Mouse (Mus musculus): Measurements from ENCODE around the gene Zfp72. TPM values are rescaled to one million over a fixed set of nuclear protein-coding genes. Genes with fewer than 3 reads are reported as not detected.

Gene Zfp72
- polyA plus RNA-seq, 1 experiment from 2014 or later: 2.3 TPM

DNA sequence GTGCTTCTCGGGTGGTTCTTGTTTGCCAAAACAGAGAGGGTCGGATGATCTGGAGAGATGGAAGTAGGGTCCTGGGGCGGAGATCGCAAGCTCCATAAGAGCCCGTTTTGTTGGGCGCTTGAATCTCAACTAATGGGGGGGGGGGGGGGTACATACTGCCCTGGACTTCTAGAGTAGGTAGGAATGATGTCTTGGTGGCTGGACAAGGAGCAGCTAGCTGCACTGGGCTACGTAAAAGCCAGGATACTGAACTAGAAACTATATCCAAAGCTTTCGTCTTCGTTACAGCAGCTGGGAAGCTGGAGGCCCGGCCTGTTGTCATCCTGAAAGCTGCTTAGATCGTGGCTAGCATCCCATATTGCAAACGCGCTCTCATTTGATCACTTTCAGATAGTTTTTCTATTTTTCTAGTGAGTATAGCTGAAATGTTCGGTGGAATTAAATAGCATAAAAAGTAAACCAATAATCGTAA, 40.2 kb downstream of the Zfp72 start:
- peak overlapping the region; percentile 78 for H3K4me3 ChIP-seq (ENCODE audit: low read depth, low read length)
- ATAC-seq (ENCODE audit: low FRiP score, low TSS enrichment) (peak; percentile 36; the same call in 1 of the 2 replicates), DNase-seq (ENCODE audit: low spot score) (no peak)
- H3K4me1 ChIP-seq (replicated peaks; ENCODE audit: control insufficient read depth, insufficient read depth): 0 out of 2 replicates have a peak, but pooled peaks cover 2% of the 10 kb centered on the region
- H3K27me3 ChIP-seq (ENCODE audit: control insufficient read depth, insufficient read depth, low read length): no peaks in the 10 kb centered on the region
- 0 out of 2 replicates have a peak, but pooled peaks cover 2% of the 10 kb centered on the region for H3K36me3 ChIP-seq (ENCODE audit: control insufficient read depth, insufficient read depth, low read length)
- peak overlapping the region; percentile 71 for H3K4me2 ChIP-seq (replicated peaks; ENCODE audit: low read depth)
- no peaks in the 10 kb centered on the region for H3K9me3 ChIP-seq (ENCODE audit: control insufficient read depth, low read length)
- peak overlapping the region; percentile 89 for H3K9ac ChIP-seq (ENCODE audit: low read length)
- H3K27ac ChIP-seq (replicated peaks): peak overlapping the region; percentile 91
- TF ChIP-seq EP300 (optimal IDR thresholded peaks at IDR 0.05): no peak
- no peak for TF ChIP-seq CTCF (IDR thresholded peaks at IDR 0.05; ENCODE audit: low read depth)
- WGBS: 1% methylated on average over 15 of the region's 15 CpGs

DNA sequence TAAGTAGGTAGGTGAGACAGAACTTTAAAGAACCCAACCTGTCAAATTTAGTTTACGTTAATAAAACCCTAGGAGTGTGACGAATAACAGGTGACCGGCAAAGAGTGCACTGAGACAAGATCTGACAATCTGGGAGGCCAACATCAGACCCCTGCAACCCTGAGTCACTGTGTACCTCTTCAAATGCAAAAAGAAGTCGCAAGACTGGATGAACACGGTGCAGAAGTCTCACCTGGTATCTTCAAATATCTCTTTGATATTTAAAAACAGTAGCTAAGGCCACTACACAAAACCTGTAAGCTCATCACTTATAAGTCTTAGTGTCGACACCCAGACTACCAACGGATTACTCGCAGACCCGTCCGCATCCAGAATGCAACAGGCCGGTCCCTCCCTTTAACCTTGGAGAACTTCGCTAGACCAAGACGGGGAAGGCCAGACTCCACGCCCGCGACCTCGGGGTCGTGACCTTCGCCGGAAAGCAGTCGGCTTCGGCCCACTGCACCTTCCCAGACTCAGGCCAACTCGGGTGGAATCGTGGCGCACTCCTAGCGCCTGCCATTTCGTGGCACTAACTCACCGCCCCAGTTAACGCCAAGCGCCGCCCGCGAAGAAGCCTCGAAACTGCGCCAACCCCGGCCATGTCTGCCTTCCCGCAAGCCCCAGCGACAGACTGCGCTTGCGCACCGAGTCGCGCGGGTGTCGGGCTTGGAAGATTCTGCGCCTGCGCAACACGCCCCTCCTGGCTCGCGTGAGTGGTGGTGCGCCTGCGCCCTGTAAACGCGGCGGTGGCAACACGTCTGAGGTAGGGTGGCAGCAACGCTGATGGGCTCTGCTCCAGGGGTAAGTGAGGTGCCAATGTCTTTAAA, 40.8 kb downstream of the Zfp72 start, which contains the start of the genes Sdha and Ccdc127:
Gene Sdha, minus strand, starts transcription at position 715 of the 869 bp plus-strand sequence.
Gene Ccdc127, plus strand, starts transcription at position 744 of the 869 bp plus-strand sequence.
- peak within 1 kb of the TSS; percentile 78 for H3K4me3 ChIP-seq (ENCODE audit: low read depth, low read length)
- peak within 1 kb of the TSS; percentile 91 for H3K27ac ChIP-seq (replicated peaks)
- WGBS: under 1% methylated on average over 57 of the region's 57 CpGs
- ATAC-seq (ENCODE audit: low FRiP score, low TSS enrichment): peak; percentile 97
- 0 out of 2 replicates have a peak, but pooled peaks cover 2% of the 10 kb centered on the region for H3K36me3 ChIP-seq (ENCODE audit: control insufficient read depth, insufficient read depth, low read length)
- no peaks in the 10 kb centered on the region for H3K9me3 ChIP-seq (ENCODE audit: control insufficient read depth, low read length)
- no peaks in the 10 kb centered on the region for H3K27me3 ChIP-seq (ENCODE audit: control insufficient read depth, insufficient read depth, low read length)
- peak; percentile 99 for DNase-seq (ENCODE audit: low spot score)
- peak within 1 kb of the TSS; percentile 71 for H3K4me2 ChIP-seq (replicated peaks; ENCODE audit: low read depth)
- peak; percentile 45 for TF ChIP-seq CTCF (IDR thresholded peaks at IDR 0.05; ENCODE audit: low read depth)
- no peak for TF ChIP-seq EP300 (optimal IDR thresholded peaks at IDR 0.05)
- 0 out of 2 replicates have a peak, but pooled peaks cover 2% of the 10 kb centered on the region for H3K4me1 ChIP-seq (replicated peaks; ENCODE audit: control insufficient read depth, insufficient read depth)
- peak within 1 kb of the TSS; percentile 89 for H3K9ac ChIP-seq (ENCODE audit: low read length)

DNA sequence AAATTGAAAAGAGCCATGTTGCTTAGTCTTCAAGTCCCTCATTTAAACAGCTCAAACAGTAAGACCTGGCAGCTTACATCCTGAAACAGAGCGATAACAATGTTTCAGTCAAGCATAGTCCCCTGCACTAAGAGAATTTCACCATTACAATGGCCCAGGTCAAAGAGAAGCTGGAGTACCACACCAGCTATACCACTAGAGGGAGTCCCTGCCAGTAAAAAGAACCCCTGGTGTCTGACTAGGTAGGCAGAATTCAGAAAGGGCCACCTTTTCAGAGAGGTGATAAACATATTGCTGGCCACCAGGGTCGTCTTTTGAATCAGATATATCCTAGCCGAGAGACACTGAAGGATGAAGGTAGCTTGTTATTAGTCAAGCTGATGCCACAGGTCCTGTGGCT, 49.6 kb downstream of the Zfp72 start:
- Histone ChIP-seq H3K27ac (replicated peaks) (no peak overlapping the region), H3K27me3 (ENCODE audit: control insufficient read depth, insufficient read depth, low read length) (no peaks in the 10 kb centered on the region), H3K4me1 (replicated peaks; ENCODE audit: control insufficient read depth, insufficient read depth) (no peaks in the 10 kb centered on the region), H3K4me3 (ENCODE audit: low read depth, low read length) (no peak overlapping the region), H3K4me2 (replicated peaks; ENCODE audit: low read depth) (no peak overlapping the region), H3K36me3 (ENCODE audit: control insufficient read depth, insufficient read depth, low read length) (peaks cover 13% of the 10 kb centered on the region), H3K9ac (ENCODE audit: low read length) (no peak overlapping the region), H3K9me3 (ENCODE audit: control insufficient read depth, low read length) (no peaks in the 10 kb centered on the region)
- WGBS: 42% methylated on average over 3 of the region's 3 CpGs
- ATAC-seq (ENCODE audit: low FRiP score, low TSS enrichment) (peak; percentile 81), DNase-seq (ENCODE audit: low spot score) (peak; percentile 50)
- TF ChIP-seq CTCF (IDR thresholded peaks at IDR 0.05; ENCODE audit: low read depth): peak; percentile 85
- no peak for TF ChIP-seq EP300 (optimal IDR thresholded peaks at IDR 0.05)

DNA sequence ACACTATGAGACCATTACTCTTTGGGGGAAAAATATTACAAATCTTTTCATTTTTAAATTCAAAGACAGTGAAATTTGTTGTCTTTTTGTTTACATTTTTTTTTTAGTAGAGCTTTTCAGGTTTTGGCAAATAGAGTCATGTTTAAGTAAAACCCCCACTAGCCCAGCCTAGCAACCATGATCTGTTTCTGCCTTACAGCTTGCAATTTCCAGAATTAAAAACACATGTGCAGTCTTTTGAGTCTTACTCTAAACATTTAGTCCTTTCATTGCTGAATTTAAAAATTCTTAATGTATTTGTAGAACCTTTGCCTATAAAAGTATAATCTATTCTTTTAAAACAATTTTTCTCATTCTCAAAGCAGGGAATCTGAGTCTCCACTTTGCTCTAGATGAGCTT, 61.3 kb downstream of the Zfp72 start:
- Histone ChIP-seq H3K27ac (replicated peaks) (no peak overlapping the region), H3K27me3 (ENCODE audit: control insufficient read depth, insufficient read depth, low read length) (no peaks in the 10 kb centered on the region), H3K36me3 (ENCODE audit: control insufficient read depth, insufficient read depth, low read length) (peaks cover 32% of the 10 kb centered on the region), H3K9ac (ENCODE audit: low read length) (no peak overlapping the region), H3K9me3 (ENCODE audit: control insufficient read depth, low read length) (no peaks in the 10 kb centered on the region), H3K4me1 (replicated peaks; ENCODE audit: control insufficient read depth, insufficient read depth) (no peaks in the 10 kb centered on the region), H3K4me2 (replicated peaks; ENCODE audit: low read depth) (no peak overlapping the region), H3K4me3 (ENCODE audit: low read depth, low read length) (no peak overlapping the region)
- no peak for TF ChIP-seq EP300 (optimal IDR thresholded peaks at IDR 0.05)
- no peak for TF ChIP-seq CTCF (IDR thresholded peaks at IDR 0.05; ENCODE audit: low read depth)
- DNase-seq (ENCODE audit: low spot score) (no peak), ATAC-seq (ENCODE audit: low FRiP score, low TSS enrichment) (no peak)

MicroRNA genes within 50 kb of the gene (microRNA counts, 519-probe panel; counts per million panel counts)
- not detected for microRNA mmu-miR-692

Small RNAs within 50 kb of the gene (microRNA-seq; reads per million reads assigned to microRNA genes)
- not detected for gene Mir692-3

Other genes with a start within 250 kb of the Zfp72 start
- 43.2 and 44.5 TPM in 2 replicates for gene Exoc3, start 182.1 kb downstream of the Zfp72 start, polyA plus RNA-seq (2015; fragmentation: Nextera tagmentation; extraction: Ambion mirVana)
- gene Ahrr, start 98.5 kb downstream of the Zfp72 start, polyA plus RNA-seq (2015; fragmentation: Nextera tagmentation; extraction: Ambion mirVana): 0.47 and 0.53 TPM in 2 replicates
- 138 and 142 TPM in 2 replicates for gene Pdcd6, start 73.3 kb downstream of the Zfp72 start, polyA plus RNA-seq (2015; fragmentation: Nextera tagmentation; extraction: Ambion mirVana)
- gene Sdha, start 40.6 kb downstream of the Zfp72 start, polyA plus RNA-seq (2015; fragmentation: Nextera tagmentation; extraction: Ambion mirVana): 156 and 171 TPM in 2 replicates
- 31.4 and 33.1 TPM in 2 replicates for gene Ccdc127, start 40.5 kb downstream of the Zfp72 start, polyA plus RNA-seq (2015; fragmentation: Nextera tagmentation; extraction: Ambion mirVana)
- not detected in 2 replicates for gene Lrrc14b, start 26.8 kb downstream of the Zfp72 start, polyA plus RNA-seq (2015; fragmentation: Nextera tagmentation; extraction: Ambion mirVana)
- gene Ftl1-ps1, start 8.9 kb upstream of the Zfp72 start, polyA plus RNA-seq (2015; fragmentation: Nextera tagmentation; extraction: Ambion mirVana): 92.7 and 99.0 TPM in 2 replicates
- gene Zfp825, start 103.2 kb upstream of the Zfp72 start, polyA plus RNA-seq (2015; fragmentation: Nextera tagmentation; extraction: Ambion mirVana): 10.6 and 10.7 TPM in 2 replicates
- 25.7 and 26.2 TPM in 2 replicates for gene Erap1, start 248.7 kb upstream of the Zfp72 start, polyA plus RNA-seq (2015; fragmentation: Nextera tagmentation; extraction: Ambion mirVana)